Mouse (Mus musculus) cortical plate, adult 2 months (tissue): Measurements from ENCODE around the gene Hnrnpa0.

Source experiments
- CTCF ChIP-seq: fragments of 200-500 bp; IDR thresholded peaks from 2 replicates; pipeline ENCODE4 v1.5.1; 2011; ENCODE audit warnings: mild to moderate bottlenecking, control low read depth, low read length; ENCODE audit not compliant: insufficient read depth; ENCODE audit errors: extremely low read depth
- POLR2A ChIP-seq: fragments of 200-500 bp; IDR thresholded peaks from 2 replicates; pipeline ENCODE4 v1.6.1; 2011; ENCODE audit warnings: mild to moderate bottlenecking, low read length, control low read depth; ENCODE audit not compliant: insufficient read depth; ENCODE audit errors: extremely low read depth

- TF ChIP-seq CTCF (no peak), POLR2A (no peak)
These were observed 22.1 kb upstream of the Hnrnpa0 start for GRCm38 (mm10) chr13:58150442-58150841.
